Mouse (Mus musculus) T-helper 17 cell (primary cell): Measurements from ENCODE around the gene Fpr1.

Source experiments
- in situ Hi-C, 2 experiments: fragments of 300-600 bp; cut with MboI, MseI; formaldehyde crosslinking; loops; 1 replicate in 1 of 2; 2 replicates in 1 of 2; pipeline ENCODE4 v1.15.1; 2025; ENCODE audit warnings: high pct_unique_total_duplicates in 2 of 2

The Fpr1 gene

GRCm38 (mm10) chr17:17826751-17827657, 56.7 kb downstream of the Fpr1 start, which contains the start of gene Spaca6:
Spaca6 (plus strand) TSS chr17:17827158.
- in situ Hi-C loops = no loop called here
